Mouse (Mus musculus) CD4-positive, CD25-positive, alpha-beta regulatory T cell, adult 2 months (primary cell): ENCODE measurements around the gene Casc3.

Source experiments
- DNase-seq: peaks from one replicate; pipeline ENCODE4 v3.0.0-alpha.2; 2012; ENCODE audit warnings: low read depth, low spot score

Gene Casc3

GRCm38 (mm10) chr11:98869906-98870305 lies 65.2 kb downstream of the Casc3 start:
- no peak for DNase-seq

DNA sequence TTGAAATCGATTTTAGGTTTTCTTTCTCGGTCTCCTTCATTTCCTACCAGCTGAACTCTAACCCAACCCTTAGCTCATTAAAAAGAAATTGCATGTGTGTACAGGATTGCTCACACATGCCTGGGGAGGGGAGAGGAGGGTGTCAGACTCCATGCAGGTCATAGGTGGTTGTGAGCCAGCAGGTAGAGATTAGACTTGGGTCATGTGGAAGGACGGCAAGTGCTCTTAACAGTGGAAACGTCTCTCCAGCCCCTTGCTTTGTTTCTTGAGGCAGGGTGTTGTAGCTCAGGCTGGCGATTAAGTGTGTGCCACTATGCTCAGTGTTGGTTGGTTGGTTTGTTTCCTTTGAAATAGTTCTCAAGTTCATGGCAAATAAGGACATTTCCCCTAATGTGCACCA lies 66.1 kb downstream of the Casc3 start:
- DNase-seq, result no peak

DNA sequence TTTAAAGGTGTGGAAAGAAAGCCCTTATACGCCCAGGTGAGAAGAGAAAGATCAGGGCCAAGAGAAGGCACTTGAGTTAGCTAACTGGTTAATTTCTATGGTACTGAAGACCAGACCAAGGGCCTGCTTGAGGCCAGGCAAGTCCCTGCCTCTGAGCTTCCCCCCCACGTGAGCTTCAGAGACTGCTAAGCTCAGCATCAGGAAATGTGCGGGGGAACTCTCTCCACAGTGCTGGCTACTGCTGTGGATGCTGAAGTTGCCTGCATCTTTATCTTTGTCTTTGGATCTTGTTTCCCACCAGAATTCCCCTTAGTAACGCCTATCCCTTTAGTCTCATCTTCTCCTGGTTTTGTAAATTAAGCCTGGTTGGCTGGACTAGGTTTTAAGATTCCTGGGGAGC lies 66.7 kb downstream of the Casc3 start:
- no peak for DNase-seq

DNA sequence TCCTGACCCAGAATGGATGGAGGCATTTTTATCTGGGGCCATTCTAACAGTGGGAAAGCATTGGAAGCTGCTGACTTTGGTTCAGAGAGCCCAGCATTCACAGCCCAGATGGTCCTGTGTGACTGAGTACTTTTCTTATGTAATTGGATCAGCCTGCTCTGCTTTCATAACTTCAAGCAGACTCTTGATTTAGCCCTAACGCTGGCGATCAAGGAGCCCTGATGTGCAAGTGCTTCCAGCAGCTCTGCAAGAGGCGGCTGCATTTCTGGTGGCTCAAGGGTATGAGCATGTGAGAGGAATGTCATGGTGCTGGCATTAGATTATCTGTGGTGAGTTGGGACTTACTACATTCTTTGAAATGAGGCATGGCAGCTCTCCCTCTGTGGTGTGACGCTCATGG lies 67.3 kb downstream of the Casc3 start:
- no peak for DNase-seq

DNA sequence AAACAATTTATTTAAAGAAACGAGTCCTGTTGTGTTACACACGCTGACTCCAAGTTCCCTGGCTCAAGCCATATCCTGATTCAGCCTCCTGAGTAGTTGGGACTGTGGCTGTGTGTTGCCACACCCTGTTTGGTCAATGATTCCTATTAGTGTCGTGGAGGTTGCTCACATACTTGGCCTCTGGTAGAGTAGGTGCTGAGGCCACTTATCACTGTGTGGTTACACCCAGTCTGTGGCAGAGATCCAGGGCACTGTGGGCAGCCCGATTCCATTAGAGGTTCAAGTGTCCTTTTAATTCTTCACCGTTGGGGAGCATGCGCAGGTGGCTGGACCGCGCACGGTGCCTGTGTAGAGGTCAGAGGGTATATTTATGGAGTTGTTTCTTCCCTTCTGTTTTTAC lies 69.2 kb downstream of the Casc3 start:
- no peak for DNase-seq

GRCm38 (mm10) chr11:98877001-98877400 lies 72.3 kb downstream of the Casc3 start:
- no peak for DNase-seq
